Mouse (Mus musculus) intestine, embryonic 16.5 days (tissue): Measurements from ENCODE around the gene Plppr3. TPM values are rescaled to one million over a fixed set of nuclear protein-coding genes. Genes with fewer than 3 reads are reported as not detected.
A peak's percentile ranks its signal among the peaks of the same experiment; 100 is the strongest.

Experiments
- ATAC-seq: fragments of 200-750 bp; cut with Nextera tagmentation; 2 replicates; pipeline ENCODE4 v1.8.0; 2017; ENCODE audit warnings: moderate TSS enrichment, moderate library complexity
- H3K27ac ChIP-seq: fragments of 300-500 bp; sonication (generic); 2 replicates; pipeline ENCODE4 v1.5.1; 2014; ENCODE audit warnings: mild to moderate bottlenecking, low read length
- H3K27me3 ChIP-seq: fragments of 300-500 bp; sonication (generic); replicated peaks from 2 replicates; pipeline ENCODE4 v1.6.1; 2014; ENCODE audit warnings: low read length, control low read depth, mixed read lengths; ENCODE audit not compliant: control insufficient read depth, insufficient read depth
- H3K36me3 ChIP-seq: fragments of 300-500 bp; sonication (generic); 2 replicates; pipeline ENCODE4 v1.6.1; 2014; ENCODE audit warnings: low read length, control low read depth; ENCODE audit not compliant: control insufficient read depth, insufficient read depth
- H3K4me1 ChIP-seq: fragments of 300-500 bp; sonication (generic); 2 replicates; pipeline ENCODE4 v1.6.1; 2014; ENCODE audit warnings: low read length, control low read depth, mixed read lengths; ENCODE audit not compliant: control insufficient read depth, insufficient read depth
- H3K4me2 ChIP-seq: fragments of 300-500 bp; sonication (generic); 2 replicates; pipeline ENCODE4 v1.6.1; 2014; ENCODE audit warnings: low read depth, low read length, control low read depth
- H3K4me3 ChIP-seq: fragments of 300-500 bp; sonication (generic); 2 replicates; pipeline ENCODE4 v1.5.1; 2014; ENCODE audit warnings: mild to moderate bottlenecking, low read length
- H3K9ac ChIP-seq: fragments of 300-500 bp; sonication (generic); 2 replicates; pipeline ENCODE4 v1.6.1; 2014; ENCODE audit warnings: low read depth, low read length
- H3K9me3 ChIP-seq: fragments of 300-500 bp; sonication (generic); 2 replicates; pipeline ENCODE4 v1.6.1; 2016; ENCODE audit warnings: low read length, control low read depth; ENCODE audit not compliant: control insufficient read depth
- WGBS: fragments of 180-500 bp; shearing (Covaris S2); extraction: QIAGEN DNeasy Blood & Tissue Kit; methylation state at CpG from one replicate; pipeline ENCODE4 v1.1.7; 2014; 5-methylcytosine and 5-hydroxymethylcytosine counted together
- polyA plus RNA-seq: library from polyadenylated mRNA; unstranded; fragments of >200 nt; fragmentation: Nextera tagmentation; extraction: Ambion mirVana; gene quantifications from 2 replicates; pipeline ENCODE4 v1.2.1, GENCODE M21; 2015

Plppr3 gene
- polyA plus RNA-seq, 1 experiment from 2014 or later = 28.2 TPM

DNA sequence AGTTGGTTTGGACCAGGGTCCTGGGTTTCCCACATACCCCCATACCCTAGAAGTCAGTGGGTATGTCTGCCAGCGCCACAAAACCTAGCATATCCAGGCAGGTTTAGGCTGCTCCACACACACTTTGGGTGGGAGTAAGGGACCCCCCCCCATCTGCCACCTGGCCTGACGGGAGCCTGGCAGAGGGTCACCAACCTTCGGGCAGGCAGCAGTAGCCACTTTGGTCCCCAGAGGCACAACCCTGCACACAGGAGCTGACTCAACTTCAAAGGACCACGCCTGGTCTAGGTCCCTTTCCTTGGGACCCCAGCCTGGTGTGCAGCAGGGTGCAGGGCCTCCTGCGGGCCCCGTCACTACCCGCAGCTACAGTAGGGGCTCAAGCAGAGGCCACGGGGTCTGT, 54.2 kb downstream of the Plppr3 start:
- no peaks in the 10 kb centered on the region for H3K27me3 ChIP-seq
- peaks cover 31% of the 10 kb centered on the region for H3K4me1 ChIP-seq
- H3K4me2 ChIP-seq = peak overlapping the region; percentile 51
- H3K9ac ChIP-seq = peak overlapping the region; percentile 57
- WGBS = 63% methylated on average over 8 of the region's 8 CpGs
- peak overlapping the region; percentile 46; the same call in 1 of the 2 replicates for H3K4me3 ChIP-seq
- H3K27ac ChIP-seq = peak overlapping the region; percentile 92
- no peaks in the 10 kb centered on the region for H3K9me3 ChIP-seq
- ATAC-seq = no peak
- H3K36me3 ChIP-seq = no peaks in the 10 kb centered on the region

DNA sequence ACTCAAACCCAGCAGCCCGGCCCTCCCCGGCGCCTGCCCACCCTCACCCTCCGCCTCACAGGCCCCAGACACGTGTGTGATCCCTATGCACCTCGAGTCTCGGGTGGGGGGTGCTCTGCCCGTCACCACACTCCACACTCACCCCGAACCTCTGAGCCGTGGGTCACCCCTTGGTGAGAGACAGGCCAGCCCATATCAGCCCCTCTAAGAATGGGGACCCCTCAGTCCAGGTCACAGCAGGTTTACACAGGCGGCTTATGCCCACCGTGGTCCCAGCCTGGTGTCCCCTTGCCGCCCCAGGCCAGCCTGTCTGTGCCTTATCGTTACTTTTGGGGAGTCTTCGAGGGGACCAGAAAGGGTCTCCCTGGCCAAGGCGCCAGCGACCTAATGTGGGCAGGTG, 54.8 kb downstream of the Plppr3 start:
- Histone ChIP-seq H3K9me3 (no peaks in the 10 kb centered on the region), H3K4me1 (peaks cover 34% of the 10 kb centered on the region), H3K4me2 (no peak overlapping the region), H3K27ac (no peak overlapping the region), H3K36me3 (no peaks in the 10 kb centered on the region), H3K9ac (no peak overlapping the region), H3K4me3 (no peak overlapping the region), H3K27me3 (no peaks in the 10 kb centered on the region)
- 92% methylated on average over 16 of the region's 17 CpGs for WGBS
- ATAC-seq = no peak

DNA sequence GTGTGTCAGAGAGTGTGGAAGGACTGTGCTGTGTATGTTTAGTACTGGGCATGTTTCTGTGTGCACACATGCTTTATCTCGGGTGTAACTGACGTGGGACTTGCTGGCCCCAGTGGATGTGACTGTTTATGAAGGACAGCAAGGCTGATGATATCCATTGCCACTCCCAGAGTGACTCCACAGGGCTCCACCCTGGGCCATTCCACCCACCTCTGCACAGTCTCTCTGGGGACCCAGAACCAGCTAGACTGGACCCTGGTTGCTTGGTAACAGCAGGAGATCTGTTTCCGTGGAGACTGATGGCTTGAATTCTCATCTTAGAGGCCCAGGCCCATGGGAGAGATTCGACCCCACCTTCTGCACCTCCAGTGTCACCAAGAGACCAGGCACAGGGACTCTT, 56.2 kb downstream of the Plppr3 start:
- no peaks in the 10 kb centered on the region for H3K9me3 ChIP-seq
- H3K4me3 ChIP-seq = no peak overlapping the region
- ATAC-seq = no peak
- H3K4me2 ChIP-seq = no peak overlapping the region
- H3K36me3 ChIP-seq = no peaks in the 10 kb centered on the region
- 0 out of 2 replicates have a peak overlapping the region, but pooled peaks have one; percentile 11 for H3K27ac ChIP-seq
- WGBS = 50% methylated on average over 4 of the region's 4 CpGs
- H3K4me1 ChIP-seq = peaks cover 36% of the 10 kb centered on the region
- no peaks in the 10 kb centered on the region for H3K27me3 ChIP-seq
- no peak overlapping the region for H3K9ac ChIP-seq

DNA sequence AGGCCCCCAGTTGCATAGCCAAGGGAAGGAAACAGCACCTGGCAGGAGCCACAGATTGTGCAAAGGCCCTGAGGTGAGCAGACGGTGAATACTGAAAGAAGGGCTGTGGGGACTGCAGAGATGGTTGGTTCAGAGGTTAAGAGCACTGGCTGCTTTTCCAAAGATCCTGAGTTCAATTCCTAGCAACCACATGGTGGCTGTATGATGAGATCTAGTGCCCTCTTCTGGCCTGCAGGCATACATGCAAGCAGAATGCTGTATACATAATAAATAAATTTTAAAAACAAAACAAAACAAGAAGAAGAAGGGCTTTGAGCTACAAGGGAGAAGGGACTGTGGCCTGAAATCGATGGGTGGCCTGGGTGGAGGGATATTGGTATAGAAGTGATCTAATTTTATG, 57.3 kb downstream of the Plppr3 start:
- Histone ChIP-seq H3K27me3 (no peaks in the 10 kb centered on the region), H3K9me3 (no peaks in the 10 kb centered on the region), H3K4me1 (peaks cover 36% of the 10 kb centered on the region), H3K4me3 (no peak overlapping the region), H3K4me2 (no peak overlapping the region), H3K36me3 (no peaks in the 10 kb centered on the region), H3K9ac (no peak overlapping the region), H3K27ac (no peak overlapping the region)
- WGBS = 80% methylated on average over 2 of the region's 2 CpGs
- ATAC-seq = no peak

DNA sequence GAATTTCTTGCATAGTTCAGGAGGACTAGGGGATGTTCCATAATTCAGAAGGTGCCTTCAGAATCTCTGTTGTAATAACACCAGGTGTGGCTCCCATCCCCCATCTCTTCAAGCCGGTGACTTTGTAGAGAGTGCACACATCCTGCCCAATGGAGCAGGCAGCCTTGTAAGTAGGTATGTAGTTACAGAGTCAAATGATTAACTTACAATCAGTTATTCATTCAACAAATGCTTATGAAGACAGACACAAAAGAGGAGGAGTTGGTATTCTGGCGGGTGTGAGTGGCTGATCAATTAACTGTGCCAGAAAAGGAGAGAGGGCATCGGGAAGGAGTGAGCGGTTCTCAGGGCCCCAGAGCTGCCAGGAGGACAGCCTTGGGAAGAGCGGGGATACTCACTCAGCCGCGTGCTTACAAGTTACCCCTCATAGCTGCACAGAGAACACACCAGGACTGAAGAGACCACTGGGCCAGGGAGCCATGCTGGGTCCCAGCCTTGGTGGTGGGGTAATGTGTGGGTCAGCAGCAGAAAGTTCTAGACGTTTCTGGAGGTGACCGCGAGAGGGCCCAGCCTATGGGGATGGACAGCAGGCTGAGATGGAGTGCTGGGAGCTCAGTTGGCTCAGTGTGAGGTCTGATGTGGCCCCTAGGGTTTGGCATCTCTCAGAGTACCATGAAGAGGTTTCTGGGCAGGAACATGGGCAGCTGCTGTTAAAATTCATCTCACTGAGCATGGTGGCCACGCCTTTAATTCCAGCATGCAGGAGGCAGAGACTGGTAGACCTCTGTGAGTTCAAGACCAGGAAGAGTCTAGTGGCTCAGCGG, 58.6 kb downstream of the Plppr3 start:
- Histone ChIP-seq H3K27ac (peak overlapping the region; percentile 6; the same call in 1 of the 2 replicates), H3K4me3 (no peak overlapping the region)
- peak; percentile 14; the same call in 1 of the 2 replicates for ATAC-seq

DNA sequence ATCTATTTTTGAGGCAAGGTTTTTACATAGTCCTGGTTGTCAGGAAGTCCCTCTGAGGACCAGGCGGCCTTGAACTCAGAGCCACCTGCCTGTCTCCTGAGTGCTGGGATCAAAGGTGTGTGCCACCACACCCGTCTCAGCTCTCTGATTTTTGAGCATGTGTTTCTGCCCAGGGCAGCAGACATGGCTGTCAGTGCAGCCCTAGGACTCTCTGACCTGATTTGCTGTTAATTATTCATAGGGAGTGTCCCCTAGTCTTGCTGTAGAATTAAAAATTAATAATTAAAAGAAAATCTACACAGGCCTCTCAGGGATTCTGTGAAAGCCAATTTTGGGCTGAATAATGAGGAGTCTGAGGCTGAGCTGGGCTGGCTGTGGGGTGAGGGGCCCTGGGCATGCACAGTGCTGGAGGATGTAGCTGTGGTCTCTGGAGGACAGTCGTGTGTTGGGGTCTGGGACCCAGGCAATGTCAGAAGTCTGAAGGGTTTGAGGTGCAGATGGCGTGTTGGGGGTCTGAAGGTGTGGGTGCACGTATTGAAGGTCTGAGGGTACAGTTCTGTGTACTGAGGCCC, 60.1 kb downstream of the Plppr3 start:
- Histone ChIP-seq H3K4me2 (no peak overlapping the region), H3K36me3 (peaks cover 2% of the 10 kb centered on the region; the same call in 1 of the 2 replicates), H3K9ac (peak overlapping the region; percentile 48; the same call in 1 of the 2 replicates), H3K9me3 (no peaks in the 10 kb centered on the region), H3K4me3 (no peak overlapping the region), H3K4me1 (peaks cover 28% of the 10 kb centered on the region), H3K27me3 (no peaks in the 10 kb centered on the region), H3K27ac (peak overlapping the region; percentile 76)
- WGBS = 78% methylated on average over 5 of the region's 5 CpGs
- ATAC-seq = peak; percentile 45

More for the DNA sequence above, 58.6 kb downstream of the Plppr3 start:
- H3K4me2 ChIP-seq = no peak overlapping the region
- WGBS = 79% methylated on average over 12 of the region's 12 CpGs
- no peaks in the 10 kb centered on the region for H3K27me3 ChIP-seq
- 0 out of 2 replicates have a peak, but pooled peaks cover under 1% of the 10 kb centered on the region for H3K36me3 ChIP-seq
- no peak overlapping the region for H3K9ac ChIP-seq
- H3K9me3 ChIP-seq = no peaks in the 10 kb centered on the region
- H3K4me1 ChIP-seq = peaks cover 36% of the 10 kb centered on the region

DNA sequence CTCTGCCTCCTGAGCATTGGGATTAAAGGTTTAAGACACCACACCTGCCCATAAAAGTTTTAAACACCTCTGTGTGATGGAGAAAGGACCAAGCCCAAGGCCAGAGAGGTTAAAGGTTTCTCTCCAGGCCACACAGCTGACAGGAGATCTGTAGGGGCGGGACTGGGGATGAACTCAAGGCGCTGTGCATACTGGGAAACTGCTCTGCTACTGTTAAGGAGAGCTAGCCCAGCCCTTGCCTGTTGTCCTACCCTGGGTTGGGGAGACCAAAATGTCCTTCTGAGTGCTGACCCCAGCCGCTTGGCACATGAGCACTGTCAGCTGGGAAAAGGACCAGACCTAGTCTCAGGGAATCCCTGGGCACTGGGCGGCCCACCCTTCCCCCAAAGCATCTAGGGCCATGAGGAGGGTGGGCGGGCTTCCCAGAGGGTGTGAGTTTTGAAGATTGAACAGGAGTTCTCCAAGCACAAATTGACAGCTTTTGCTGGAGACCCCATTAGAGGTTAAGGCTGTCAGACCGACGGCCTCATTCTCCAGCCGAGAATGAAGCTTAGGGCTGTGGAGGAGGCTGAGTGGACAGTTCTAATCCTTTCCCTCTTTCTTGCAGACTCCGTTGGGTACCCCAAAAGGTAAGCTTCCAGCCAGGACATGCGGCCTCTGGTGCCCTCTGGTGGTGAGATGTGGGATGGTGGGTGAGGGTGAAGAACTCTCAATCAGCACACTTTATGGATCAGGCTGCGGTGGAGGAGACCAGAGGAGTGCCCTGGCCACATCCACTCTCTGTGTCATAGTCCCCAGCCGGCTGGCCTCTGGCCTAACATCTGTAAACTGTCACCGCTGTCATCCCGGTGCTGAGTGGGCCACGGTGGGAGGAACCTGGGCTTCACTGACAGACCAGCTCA, 62.4 kb downstream of the Plppr3 start:
- H3K4me3 ChIP-seq = no peak overlapping the region
- no peaks in the 10 kb centered on the region for H3K9me3 ChIP-seq
- H3K9ac ChIP-seq = no peak overlapping the region
- no peak overlapping the region for H3K27ac ChIP-seq
- ATAC-seq = peak; percentile 23
- H3K4me2 ChIP-seq = no peak overlapping the region
- H3K36me3 ChIP-seq = peaks cover 2% of the 10 kb centered on the region; the same call in 1 of the 2 replicates
- no peaks in the 10 kb centered on the region for H3K27me3 ChIP-seq
- H3K4me1 ChIP-seq = peaks cover 17% of the 10 kb centered on the region
- 31% methylated on average over 15 of the region's 15 CpGs for WGBS
